Mouse (Mus musculus): ENCODE data around the gene Tmem203. TPM values are rescaled to one million over a fixed set of nuclear protein-coding genes. Genes with fewer than 3 reads are reported as not detected.

The Tmem203 gene
- polyA plus RNA-seq, 1 experiment from 2014 or later, result 15.4 TPM

DNA sequence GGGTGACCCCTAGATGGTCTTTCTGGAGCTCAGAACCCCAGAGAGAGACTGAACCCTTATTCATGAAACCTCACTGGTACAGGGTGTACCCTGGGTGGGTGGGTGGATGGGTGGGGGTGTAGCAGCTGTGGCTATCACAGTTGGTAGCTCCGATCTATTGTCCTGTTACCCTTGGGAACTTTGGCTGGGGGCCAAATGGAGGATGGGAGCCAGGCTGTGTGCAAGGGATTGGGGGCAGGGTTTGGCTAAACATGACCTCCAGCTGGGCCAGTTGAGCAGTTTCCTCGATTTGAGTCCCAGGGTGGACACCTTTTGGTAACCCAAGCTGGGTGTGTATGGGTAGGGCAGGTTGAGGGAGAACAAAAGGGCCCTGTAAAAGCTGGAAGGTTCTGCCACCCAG, 11.5 kb downstream of the Tmem203 start:
- peaks cover 13% of the 10 kb centered on the region for H3K36me3 ChIP-seq (replicated peaks)
- 48% methylated on average over 2 of the region's 2 CpGs for WGBS
- no peak for ATAC-seq (replicated peaks)
- H3K27ac ChIP-seq, result no peak overlapping the region
- peak overlapping the region; percentile 7 for H3K9ac ChIP-seq
- H3K4me1 ChIP-seq, result peaks cover 68% of the 10 kb centered on the region
- H3K4me2 ChIP-seq, result peak overlapping the region; percentile 99
- H3K9me3 ChIP-seq, result no peaks in the 10 kb centered on the region
- H3K4me3 ChIP-seq, result no peak overlapping the region
- H3K27me3 ChIP-seq (replicated peaks), result peaks cover 8% of the 10 kb centered on the region; the same call in 1 of the 2 replicates

DNA sequence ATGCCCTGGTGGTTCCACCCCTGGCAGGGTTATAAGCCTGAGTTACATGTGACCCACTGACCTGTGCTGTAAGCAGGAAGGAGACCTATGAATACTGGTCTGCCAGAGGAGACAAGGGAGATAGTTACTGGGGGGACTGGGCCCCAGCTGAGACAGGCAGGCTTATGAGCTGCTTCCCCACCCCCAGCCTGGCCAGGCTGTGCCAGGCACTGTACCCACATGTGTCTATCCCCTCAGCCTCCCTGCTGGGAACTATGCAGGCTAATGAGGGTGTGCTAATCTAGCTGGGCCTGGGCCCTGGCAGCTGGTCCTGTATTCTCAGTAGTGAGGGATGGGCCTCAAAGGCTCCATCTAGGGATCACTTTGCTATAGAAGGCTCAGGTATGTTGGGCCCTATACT, 12.0 kb downstream of the Tmem203 start:
- no peak for ATAC-seq (replicated peaks)
- Histone ChIP-seq H3K9ac (no peak overlapping the region), H3K27ac (no peak overlapping the region)

DNA sequence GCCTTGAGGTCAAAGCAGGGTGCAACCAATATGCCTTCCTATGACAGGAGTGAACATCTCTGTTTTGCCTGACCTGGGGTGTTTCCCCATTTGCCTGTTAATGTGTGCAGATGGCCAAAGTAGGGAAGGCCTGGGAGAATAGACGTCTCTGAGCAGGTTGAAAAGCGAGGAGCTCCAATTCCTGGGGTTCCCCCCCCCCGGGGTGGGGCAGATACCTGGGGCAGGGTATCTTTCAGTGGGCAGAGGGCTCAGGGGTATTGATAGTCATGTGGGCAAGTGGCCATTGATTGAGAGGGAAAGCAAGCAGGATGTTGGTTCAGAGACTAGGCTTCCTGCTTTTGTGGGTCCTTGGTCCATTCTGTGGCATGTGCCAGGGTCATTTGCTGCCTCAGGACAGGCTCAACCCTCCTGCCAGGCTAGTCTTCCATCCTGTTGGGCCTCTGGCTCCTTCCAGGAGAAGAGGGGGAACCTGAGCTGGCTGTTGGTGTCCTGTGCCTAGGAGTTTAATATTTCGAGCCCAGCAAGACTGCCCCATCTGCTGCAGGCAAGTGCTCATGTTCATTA, 12.6 kb downstream of the Tmem203 start:
- peaks cover 65% of the 10 kb centered on the region for H3K4me1 ChIP-seq
- no peak overlapping the region for H3K4me2 ChIP-seq
- no peaks in the 10 kb centered on the region for H3K9me3 ChIP-seq
- WGBS, result 70% methylated on average over 4 of the region's 4 CpGs
- peaks cover 8% of the 10 kb centered on the region; the same call in 1 of the 2 replicates for H3K27me3 ChIP-seq (replicated peaks)
- H3K36me3 ChIP-seq (replicated peaks), result peaks cover 13% of the 10 kb centered on the region
- no peak overlapping the region for H3K9ac ChIP-seq
- ATAC-seq (replicated peaks), result no peak
- no peak overlapping the region for H3K4me3 ChIP-seq
- H3K27ac ChIP-seq, result no peak overlapping the region

More for the DNA sequence above, 12.0 kb downstream of the Tmem203 start:
- Histone ChIP-seq H3K36me3 (replicated peaks) (peaks cover 13% of the 10 kb centered on the region), H3K9me3 (no peaks in the 10 kb centered on the region), H3K4me2 (peak overlapping the region; percentile 99), H3K4me1 (peaks cover 65% of the 10 kb centered on the region), H3K27me3 (replicated peaks) (peaks cover 8% of the 10 kb centered on the region; the same call in 1 of the 2 replicates), H3K4me3 (no peak overlapping the region)

DNA sequence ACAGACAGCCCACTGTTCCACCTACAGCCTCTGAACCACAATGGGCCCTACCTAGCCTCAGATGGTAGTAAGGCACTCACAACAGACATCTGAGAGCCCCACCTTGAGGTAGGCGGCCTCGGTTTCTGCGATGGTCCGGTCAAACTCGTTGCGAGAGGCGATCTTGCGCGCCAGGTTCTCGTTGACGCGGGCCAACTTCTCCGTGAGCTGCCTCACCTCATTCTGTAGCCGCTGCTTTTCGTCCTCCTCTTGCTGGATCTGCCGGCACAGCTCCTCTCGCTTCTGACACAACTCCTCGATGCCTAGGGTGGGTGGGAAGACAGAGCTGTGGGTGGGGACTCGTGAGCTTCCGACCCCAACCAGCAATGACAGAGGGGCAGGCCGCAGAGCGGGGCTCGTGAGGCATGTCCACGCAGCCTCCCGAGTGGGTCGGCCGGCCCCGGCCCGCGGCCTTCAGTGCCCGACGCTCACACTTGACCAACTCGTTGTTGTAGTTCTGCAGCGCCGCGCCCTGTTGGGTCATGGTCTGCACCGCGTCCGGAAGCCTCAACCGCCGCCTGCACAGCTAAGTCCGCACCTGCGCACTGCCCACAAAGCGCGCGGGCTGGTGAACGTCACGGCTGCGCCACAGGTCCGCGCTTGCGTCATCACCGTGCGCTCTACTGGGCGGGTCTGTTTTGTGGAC, 16.7 kb downstream of the Tmem203 start, which contains the start of the genes Ssna1 and Anapc2:
Gene Ssna1, minus strand, starts transcription at position 612 of the 685 bp plus-strand sequence.
Gene Anapc2, plus strand, starts transcription at position 652 of the 685 bp plus-strand sequence.
- Histone ChIP-seq H3K36me3 (replicated peaks) (peaks cover 39% of the 10 kb centered on the region), H3K27ac (peak within 1 kb of the TSS; percentile 83), H3K4me1 (peaks cover 41% of the 10 kb centered on the region), H3K27me3 (replicated peaks) (no peaks in the 10 kb centered on the region), H3K4me3 (peak within 1 kb of the TSS; percentile 83), H3K4me2 (peak within 1 kb of the TSS; percentile 74), H3K9ac (peak within 1 kb of the TSS; percentile 91), H3K9me3 (no peaks in the 10 kb centered on the region)
- ATAC-seq (replicated peaks), result peak; percentile 95
- WGBS, result under 1% methylated on average over 55 of the region's 55 CpGs

DNA sequence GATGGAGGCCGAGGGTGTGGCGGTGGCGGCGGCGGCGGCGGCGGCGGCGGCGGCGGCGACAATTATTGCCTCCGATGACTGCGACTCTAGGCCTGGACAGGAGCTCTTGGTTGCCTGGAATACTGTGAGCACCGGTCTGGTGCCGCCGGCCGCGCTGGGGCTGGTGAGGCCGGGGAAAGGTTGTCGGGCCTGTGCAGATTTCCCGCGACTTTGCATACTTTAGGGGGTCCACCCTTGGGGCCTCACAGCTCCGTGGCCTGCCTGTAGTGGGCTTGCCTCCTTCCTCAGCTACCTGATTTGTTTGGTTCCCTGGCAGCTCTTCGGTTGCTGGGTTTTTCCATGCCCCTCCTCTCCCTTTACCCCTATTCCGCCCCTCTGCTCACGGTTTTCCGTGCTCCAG, 17.3 kb downstream of the Tmem203 start:
- peak overlapping the region; percentile 74 for H3K4me2 ChIP-seq
- peaks cover 36% of the 10 kb centered on the region for H3K4me1 ChIP-seq
- peak; percentile 79 for ATAC-seq (replicated peaks)
- H3K4me3 ChIP-seq, result peak overlapping the region; percentile 83
- peak overlapping the region; percentile 91 for H3K9ac ChIP-seq
- H3K36me3 ChIP-seq (replicated peaks), result peaks cover 45% of the 10 kb centered on the region
- H3K27ac ChIP-seq, result peak overlapping the region; percentile 83
- no peaks in the 10 kb centered on the region for H3K9me3 ChIP-seq
- no peaks in the 10 kb centered on the region for H3K27me3 ChIP-seq (replicated peaks)
- under 1% methylated on average over 29 of the region's 29 CpGs for WGBS

DNA sequence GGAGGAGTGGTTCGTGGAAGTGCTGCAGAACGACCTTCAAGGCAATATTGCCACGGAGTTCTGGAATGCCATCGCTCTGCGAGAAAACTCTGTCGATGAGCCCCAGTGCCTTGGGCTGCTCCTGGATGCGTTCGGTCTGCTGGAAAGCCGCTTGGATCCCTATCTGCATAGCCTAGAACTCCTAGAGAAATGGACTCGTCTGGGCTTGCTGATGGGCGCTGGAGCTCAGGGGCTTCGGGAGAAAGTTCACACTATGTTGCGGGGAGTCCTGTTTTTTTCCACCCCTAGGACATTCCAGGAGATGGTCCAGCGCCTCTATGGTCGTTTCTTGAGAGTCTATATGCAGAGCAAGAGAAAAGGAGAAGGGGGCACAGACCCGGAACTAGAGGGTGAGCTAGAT, 17.8 kb downstream of the Tmem203 start:
- H3K27ac ChIP-seq, result peak overlapping the region; percentile 83
- H3K4me3 ChIP-seq, result peak overlapping the region; percentile 83
- no peaks in the 10 kb centered on the region for H3K9me3 ChIP-seq
- H3K9ac ChIP-seq, result peak overlapping the region; percentile 91
- H3K36me3 ChIP-seq (replicated peaks), result peaks cover 47% of the 10 kb centered on the region
- 46% methylated on average over 16 of the region's 16 CpGs for WGBS
- H3K4me1 ChIP-seq, result peaks cover 31% of the 10 kb centered on the region
- peak overlapping the region; percentile 74 for H3K4me2 ChIP-seq
- no peaks in the 10 kb centered on the region for H3K27me3 ChIP-seq (replicated peaks)
- no peak for ATAC-seq (replicated peaks)

DNA sequence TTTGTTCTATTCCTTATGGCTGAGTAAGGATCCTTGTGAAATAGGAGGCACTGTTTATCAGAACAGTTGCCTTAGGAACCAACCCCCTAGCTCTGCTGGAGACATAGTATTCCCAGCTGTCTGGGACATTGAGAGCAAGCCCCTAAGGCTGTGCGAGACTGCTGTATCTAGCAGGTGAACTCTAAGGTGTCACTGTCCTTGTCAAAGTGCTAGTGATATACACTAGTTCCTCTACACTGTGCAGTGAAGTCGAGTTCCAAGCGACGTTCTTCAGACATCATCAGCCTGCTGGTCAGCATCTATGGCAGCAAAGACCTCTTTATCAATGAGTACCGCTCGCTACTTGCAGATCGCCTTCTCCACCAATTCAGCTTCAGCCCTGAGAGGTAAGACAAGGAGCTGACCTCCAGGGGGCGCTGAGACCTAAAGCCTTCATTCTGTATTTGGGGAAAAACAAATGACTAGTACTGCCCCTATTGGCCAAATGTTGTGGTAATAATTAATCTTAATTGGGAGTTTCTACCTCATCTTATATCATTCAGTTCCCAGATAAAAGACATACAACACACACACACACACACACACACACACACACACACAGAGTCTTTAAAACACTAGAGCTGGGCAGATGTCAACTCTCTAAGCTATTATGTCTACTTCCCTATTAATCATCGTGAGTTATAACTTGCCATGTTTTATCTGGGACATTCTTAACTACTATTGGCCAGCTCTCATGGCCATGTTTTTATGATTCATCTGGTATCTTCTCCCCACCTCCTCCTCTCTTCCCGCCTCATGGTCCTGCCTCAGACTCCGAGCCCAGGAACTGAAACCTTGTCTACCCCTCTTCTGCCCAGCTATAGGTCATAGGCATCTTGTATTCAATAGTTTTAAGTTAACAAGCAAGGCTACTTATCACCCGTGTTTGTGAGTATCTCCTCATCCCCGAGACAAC, 24.0 kb downstream of the Tmem203 start:
- Histone ChIP-seq H3K4me2 (no peak overlapping the region), H3K9me3 (no peaks in the 10 kb centered on the region), H3K4me3 (no peak overlapping the region), H3K4me1 (peaks cover 2% of the 10 kb centered on the region), H3K9ac (no peak overlapping the region), H3K27me3 (replicated peaks) (no peaks in the 10 kb centered on the region), H3K36me3 (replicated peaks) (peaks cover 60% of the 10 kb centered on the region), H3K27ac (no peak overlapping the region)
- WGBS, result 63% methylated on average over 13 of the region's 13 CpGs
- peak; percentile 41 for ATAC-seq (replicated peaks)

DNA sequence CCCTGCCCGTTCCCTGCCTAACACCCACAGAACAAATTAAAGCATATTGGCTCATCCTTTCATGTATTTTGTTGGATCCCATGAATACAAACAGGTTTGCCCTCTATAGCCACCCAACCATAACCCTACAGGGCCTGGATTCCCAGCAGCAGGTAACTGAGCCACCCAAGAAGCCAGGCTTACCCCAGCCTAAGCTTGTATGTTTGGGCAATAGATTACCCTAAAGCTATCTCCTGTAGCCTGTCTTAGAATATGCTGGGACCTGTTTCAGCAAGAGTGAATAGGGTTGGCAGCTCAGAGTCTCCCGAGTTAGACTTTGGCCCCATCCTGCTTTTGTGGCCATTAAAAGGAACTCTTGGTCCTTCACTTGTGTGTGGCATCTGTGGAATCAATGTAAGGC, 30.3 kb downstream of the Tmem203 start:
- Histone ChIP-seq H3K9ac (no peak overlapping the region), H3K9me3 (no peaks in the 10 kb centered on the region), H3K27ac (no peak overlapping the region), H3K4me2 (no peak overlapping the region), H3K27me3 (replicated peaks) (peaks cover 28% of the 10 kb centered on the region), H3K36me3 (replicated peaks) (peaks cover 32% of the 10 kb centered on the region), H3K4me3 (no peak overlapping the region), H3K4me1 (peaks cover 16% of the 10 kb centered on the region)
- ATAC-seq (replicated peaks), result no peak
- WGBS, result 95% methylated on average over 2 of the region's 2 CpGs

DNA sequence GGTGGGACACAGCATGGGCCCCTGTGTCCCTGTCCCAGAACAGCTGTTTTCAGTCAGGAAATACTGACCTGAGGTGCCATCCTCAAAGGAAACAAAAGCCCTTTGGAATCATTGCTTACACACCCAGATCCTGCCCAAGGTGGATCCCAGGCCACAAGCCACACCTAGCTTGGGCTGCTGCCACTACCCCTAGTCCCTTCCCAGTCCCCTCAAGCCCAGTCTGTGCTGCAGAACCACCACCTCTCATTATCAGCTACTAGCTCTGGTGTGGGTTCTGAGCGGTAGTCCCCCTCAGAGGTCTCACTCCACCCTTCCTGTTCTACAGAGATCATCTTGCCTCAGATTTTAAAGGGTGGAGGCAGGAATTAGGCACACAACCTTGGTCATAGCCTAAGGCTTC, 31.1 kb downstream of the Tmem203 start:
- WGBS, result 84% methylated on average over 1 of the region's 1 CpGs
- H3K9me3 ChIP-seq, result no peaks in the 10 kb centered on the region
- peaks cover 32% of the 10 kb centered on the region for H3K36me3 ChIP-seq (replicated peaks)

DNA sequence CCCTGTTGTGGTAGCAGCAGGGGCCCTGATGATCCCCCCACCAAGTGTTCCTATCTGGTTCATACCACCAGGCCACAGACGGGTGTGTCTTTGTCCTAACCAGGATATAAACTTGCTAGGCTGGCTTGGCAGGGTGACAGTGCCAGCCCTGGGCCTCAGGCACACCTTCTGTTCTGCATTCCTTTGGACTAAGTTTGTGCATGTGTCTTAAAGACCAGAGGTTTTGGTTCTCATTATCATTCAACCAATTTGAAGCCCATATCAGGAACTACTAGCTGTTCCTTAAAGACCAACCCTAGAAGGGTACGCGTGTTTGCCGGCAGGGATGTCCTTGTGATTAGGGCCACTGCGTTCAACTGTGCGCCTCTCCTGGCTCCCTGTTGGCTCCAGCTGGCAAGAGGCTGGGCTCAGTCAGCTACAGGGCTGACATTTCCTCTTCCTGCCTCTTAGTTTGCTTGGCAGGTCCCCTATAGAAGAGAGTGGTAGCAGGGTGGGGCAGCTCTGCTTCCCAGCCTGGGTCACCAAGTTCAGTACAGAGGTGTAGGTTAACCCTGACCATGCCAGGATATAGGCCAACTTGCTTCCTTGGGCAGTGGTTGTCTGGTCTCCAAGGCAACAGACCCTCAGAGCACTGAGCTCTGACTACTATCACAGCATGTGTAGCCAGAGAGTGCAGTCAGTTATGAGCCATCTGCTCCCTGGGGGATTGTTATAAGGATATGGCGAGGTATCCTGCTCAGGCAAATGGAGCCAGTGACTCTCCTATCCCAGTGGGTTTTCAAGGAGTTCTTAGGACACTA, 31.8 kb downstream of the Tmem203 start:
- no peak overlapping the region for H3K9ac ChIP-seq
- 52% methylated on average over 7 of the region's 7 CpGs for WGBS
- no peak; the same call in 1 of the 2 replicates for ATAC-seq (replicated peaks)

More for the DNA sequence above, 31.1 kb downstream of the Tmem203 start:
- Histone ChIP-seq H3K27ac (no peak overlapping the region), H3K4me3 (no peak overlapping the region), H3K4me2 (no peak overlapping the region), H3K9ac (no peak overlapping the region), H3K27me3 (replicated peaks) (peaks cover 36% of the 10 kb centered on the region), H3K4me1 (peaks cover 23% of the 10 kb centered on the region)
- no peak for ATAC-seq (replicated peaks)

DNA sequence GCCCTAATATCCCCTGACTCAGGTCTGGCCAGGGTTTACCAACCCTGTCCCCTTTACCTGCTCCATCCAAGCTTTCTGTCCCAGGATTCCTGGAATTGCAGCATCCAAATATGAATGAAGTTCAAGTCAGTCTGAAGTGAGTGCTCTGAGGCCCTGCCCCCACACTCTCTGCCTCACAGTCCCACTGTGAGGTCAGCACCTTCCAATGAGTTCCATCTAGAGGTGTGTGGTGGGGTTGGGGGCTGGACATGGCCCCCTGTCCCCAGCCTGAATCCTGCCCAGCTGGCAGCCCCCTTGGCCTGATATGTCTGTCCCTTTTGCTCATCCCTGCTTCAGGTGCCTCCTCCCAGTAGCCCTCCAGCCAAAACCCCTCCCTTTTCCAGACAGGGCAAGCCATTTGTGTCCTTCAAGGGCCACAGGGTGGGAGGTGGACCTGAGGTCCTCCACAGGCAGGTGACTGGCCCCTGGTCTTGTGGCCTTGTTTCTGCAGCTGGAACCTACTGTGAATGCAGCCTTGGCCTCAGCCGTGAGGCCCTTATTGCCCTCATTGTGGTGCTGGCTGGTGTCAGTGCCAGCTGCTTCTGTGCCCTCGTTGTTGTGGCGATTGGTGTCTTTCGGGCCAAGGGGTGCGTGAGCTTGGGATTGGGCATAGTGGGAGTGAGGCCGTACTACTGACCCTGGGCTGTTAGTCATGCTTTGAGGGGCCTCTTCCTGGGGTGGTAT, 32.8 kb downstream of the Tmem203 start, which contains the start of gene Tmem210:
Gene Tmem210, plus strand, starts transcription at position 219 of the 723 bp plus-strand sequence.
- ATAC-seq (replicated peaks), result no peak
- 81% methylated on average over 6 of the region's 6 CpGs for WGBS

More for the DNA sequence above, 31.8 kb downstream of the Tmem203 start:
- H3K9me3 ChIP-seq, result no peaks in the 10 kb centered on the region
- peaks cover 43% of the 10 kb centered on the region for H3K27me3 ChIP-seq (replicated peaks)
- H3K4me2 ChIP-seq, result no peak overlapping the region
- H3K4me3 ChIP-seq, result no peak overlapping the region
- H3K4me1 ChIP-seq, result peaks cover 27% of the 10 kb centered on the region
- H3K36me3 ChIP-seq (replicated peaks), result peaks cover 29% of the 10 kb centered on the region
- no peak overlapping the region for H3K27ac ChIP-seq

More for the DNA sequence above, 32.8 kb downstream of the Tmem203 start, which contains the start of gene Tmem210:
- no peak within 1 kb of the TSS for H3K4me2 ChIP-seq
- H3K27me3 ChIP-seq (replicated peaks), result peaks cover 54% of the 10 kb centered on the region
- peaks cover 20% of the 10 kb centered on the region for H3K36me3 ChIP-seq (replicated peaks)
- peaks cover 35% of the 10 kb centered on the region for H3K4me1 ChIP-seq
- H3K4me3 ChIP-seq, result no peak within 1 kb of the TSS
- H3K9me3 ChIP-seq, result no peaks in the 10 kb centered on the region
- H3K27ac ChIP-seq, result no peak within 1 kb of the TSS
- no peak within 1 kb of the TSS for H3K9ac ChIP-seq

Measured in midbrain, embryonic 15.5 days (tissue).